Mouse (Mus musculus) midbrain, embryonic 16.5 days (tissue): ENCODE data around the gene Astn2. TPM values are rescaled to one million over a fixed set of nuclear protein-coding genes. Genes with fewer than 3 reads are reported as not detected.

Source experiments
- ATAC-seq: fragments of 200-750 bp; cut with Nextera tagmentation; 2 replicates; pipeline ENCODE4 v1.8.0; 2017; ENCODE audit warnings: moderate TSS enrichment
- H3K27ac ChIP-seq: fragments of 300-500 bp; sonication (generic); 2 replicates; pipeline ENCODE4 v1.5.1; 2014; ENCODE audit warnings: mild to moderate bottlenecking, low read length, mixed read lengths
- H3K27me3 ChIP-seq: fragments of 300-500 bp; sonication (generic); 2 replicates; pipeline ENCODE4 v1.6.1; 2014; ENCODE audit warnings: low read depth, low read length, mixed read lengths; ENCODE audit not compliant: control insufficient read depth, insufficient read depth
- H3K36me3 ChIP-seq: fragments of 300-500 bp; sonication (generic); 2 replicates; pipeline ENCODE4 v1.6.1; 2014; ENCODE audit warnings: mild to moderate bottlenecking, low read length, moderate library complexity, mixed read lengths; ENCODE audit not compliant: control insufficient read depth, insufficient read depth
- H3K4me1 ChIP-seq: fragments of 300-500 bp; sonication (generic); 2 replicates; pipeline ENCODE4 v1.6.1; 2014; ENCODE audit warnings: mild to moderate bottlenecking, low read length, mixed read lengths; ENCODE audit not compliant: control insufficient read depth, insufficient read depth
- H3K4me2 ChIP-seq: fragments of 300-500 bp; sonication (generic); 2 replicates; pipeline ENCODE4 v1.6.1; 2014; ENCODE audit warnings: mild to moderate bottlenecking, low read length, mixed read lengths
- H3K4me3 ChIP-seq: fragments of 300-500 bp; sonication (generic); 2 replicates; pipeline ENCODE4 v1.5.1; 2014; ENCODE audit warnings: low read depth, mild to moderate bottlenecking, low read length, moderate library complexity, mixed read lengths
- H3K9ac ChIP-seq: fragments of 300-500 bp; sonication (generic); 2 replicates; pipeline ENCODE4 v1.6.1; 2014; ENCODE audit warnings: low read depth, low read length, mixed read lengths
- H3K9me3 ChIP-seq: fragments of 300-500 bp; sonication (generic); replicated peaks from 2 replicates; pipeline ENCODE4 v1.6.1; 2014; ENCODE audit warnings: mild to moderate bottlenecking, low read length, mixed read lengths; ENCODE audit not compliant: control insufficient read depth, poor library complexity, severe bottlenecking
- WGBS: fragments of 180-500 bp; shearing (Covaris S2); extraction: QIAGEN DNeasy Blood & Tissue Kit; methylation state at CpG from one replicate; pipeline ENCODE4 v1.1.7; 2014; 5-methylcytosine and 5-hydroxymethylcytosine counted together
- polyA plus RNA-seq: library from polyadenylated mRNA; unstranded; fragments of >200 nt; fragmentation: Nextera tagmentation; extraction: Ambion mirVana; gene quantifications from 2 replicates; pipeline ENCODE4 v1.2.1, GENCODE M21; 2015

Gene Astn2
- 1.8 and 2.9 TPM in 2 replicates for polyA plus RNA-seq

DNA sequence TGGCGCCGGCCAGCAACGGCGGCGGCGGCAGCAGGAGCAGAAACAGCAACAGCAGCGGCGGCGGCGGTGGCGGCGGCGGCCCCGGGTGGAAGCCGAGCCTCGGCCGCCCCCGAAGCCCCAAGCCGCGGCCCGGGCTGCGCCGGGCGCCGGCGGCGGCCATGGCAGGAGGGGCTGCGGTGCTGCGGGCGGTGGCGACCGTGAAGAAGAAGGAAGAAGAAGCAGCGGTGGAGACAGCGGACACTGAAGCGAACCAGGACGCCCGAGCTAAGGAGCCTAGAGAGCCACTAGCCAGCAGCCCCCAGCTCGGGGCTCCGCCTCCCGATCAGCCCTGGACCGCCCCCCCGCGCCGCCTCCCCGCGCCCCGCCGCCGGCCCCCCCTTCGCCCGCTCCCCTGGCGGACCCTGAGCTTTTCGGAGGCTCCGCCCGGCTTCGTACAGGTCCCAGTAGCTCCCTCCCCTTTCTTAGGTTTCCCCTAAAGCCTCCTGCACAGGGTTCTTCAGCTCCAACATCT is at the start of gene Astn2:
TSS of gene Astn2 (minus strand) at position 411 of the 511 bp plus-strand sequence.
- Histone ChIP-seq H3K4me2 (peak within 1 kb of the TSS; percentile 88), H3K27ac (peak within 1 kb of the TSS; percentile 84), H3K9me3 (no peaks in the 10 kb centered on the region), H3K27me3 (no peaks in the 10 kb centered on the region), H3K36me3 (no peaks in the 10 kb centered on the region), H3K9ac (peak within 1 kb of the TSS; percentile 97), H3K4me1 (peaks cover 9% of the 10 kb centered on the region), H3K4me3 (peak within 1 kb of the TSS; percentile 93)
- ATAC-seq, result peak; percentile 88
- WGBS, result under 1% methylated on average over 34 of the region's 56 CpGs

DNA sequence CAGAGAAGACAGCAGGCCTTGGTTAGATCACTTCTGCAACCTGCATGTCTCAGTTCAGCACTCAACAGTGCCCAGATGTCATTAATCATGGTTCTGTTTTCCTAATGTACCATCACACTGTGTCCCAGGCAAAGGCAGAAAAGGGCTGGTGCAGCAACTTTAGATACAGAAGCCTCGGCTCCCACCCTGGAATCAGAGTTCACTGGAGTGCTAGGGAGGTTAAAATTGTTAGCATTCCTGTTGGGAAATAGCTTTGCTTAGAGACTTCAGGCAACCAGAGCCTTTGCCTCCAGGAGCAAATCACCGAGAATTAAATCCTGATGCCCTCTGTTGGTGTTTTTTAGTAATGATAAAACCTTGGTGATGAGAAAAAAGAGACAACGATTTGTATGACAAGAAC is 45.7 kb upstream of the Astn2 start:
- Histone ChIP-seq H3K9me3 (no peaks in the 10 kb centered on the region), H3K27me3 (no peaks in the 10 kb centered on the region), H3K4me2 (no peak overlapping the region), H3K4me3 (no peak overlapping the region), H3K4me1 (no peaks in the 10 kb centered on the region), H3K9ac (no peak overlapping the region), H3K27ac (no peak overlapping the region), H3K36me3 (no peaks in the 10 kb centered on the region)
- WGBS, result 44% methylated on average over 3 of the region's 3 CpGs
- ATAC-seq, result no peak

DNA sequence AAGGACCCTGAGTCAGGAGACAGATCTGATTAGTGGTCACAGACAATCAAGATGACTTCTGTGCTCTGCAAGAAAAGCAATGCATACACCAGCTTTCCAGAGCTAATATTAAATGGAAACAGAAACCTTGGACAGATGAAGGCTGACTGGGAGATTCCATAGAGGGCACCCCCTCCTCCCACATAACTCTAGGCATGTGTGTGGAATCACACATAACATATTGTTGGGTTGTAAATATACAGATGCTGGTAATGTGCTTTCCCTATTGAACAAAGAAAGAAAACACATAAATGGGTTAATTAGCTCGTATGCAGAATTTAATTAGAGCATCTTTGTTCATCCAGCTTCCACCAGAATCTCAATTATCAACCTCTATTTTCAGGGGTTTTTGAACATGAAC is 26.8 kb upstream of the Astn2 start:
- WGBS, result 52% methylated on average over 1 of the region's 1 CpGs
- Histone ChIP-seq H3K9ac (no peak overlapping the region), H3K27ac (no peak overlapping the region), H3K9me3 (no peaks in the 10 kb centered on the region), H3K36me3 (no peaks in the 10 kb centered on the region), H3K4me3 (no peak overlapping the region), H3K4me1 (no peaks in the 10 kb centered on the region), H3K4me2 (no peak overlapping the region), H3K27me3 (no peaks in the 10 kb centered on the region)
- no peak for ATAC-seq

DNA sequence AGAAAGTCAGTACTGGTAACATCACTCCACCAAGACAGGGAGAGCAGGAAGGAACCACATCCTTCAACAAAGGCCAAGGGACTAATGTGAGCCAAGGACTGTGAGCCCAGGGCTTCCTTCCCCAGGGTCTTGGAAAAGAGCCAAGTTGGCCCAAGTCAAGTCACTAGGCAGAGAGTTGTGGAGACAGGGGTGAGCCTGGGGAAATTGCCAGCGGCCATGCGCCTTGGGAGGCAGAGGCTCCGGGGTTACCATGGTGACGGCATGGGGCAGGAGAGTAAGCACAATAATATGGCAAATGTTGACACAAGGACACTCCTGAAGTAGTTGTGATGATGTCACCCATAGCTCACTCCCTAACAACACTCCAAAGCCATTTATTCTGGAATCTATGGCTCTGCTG is 21.4 kb upstream of the Astn2 start:
- Histone ChIP-seq H3K4me2 (no peak overlapping the region), H3K27ac (no peak overlapping the region), H3K9me3 (no peaks in the 10 kb centered on the region), H3K9ac (no peak overlapping the region), H3K36me3 (no peaks in the 10 kb centered on the region), H3K27me3 (no peaks in the 10 kb centered on the region), H3K4me3 (no peak overlapping the region), H3K4me1 (no peaks in the 10 kb centered on the region)
- WGBS, result 68% methylated on average over 4 of the region's 4 CpGs
- peak; percentile 72 for ATAC-seq

DNA sequence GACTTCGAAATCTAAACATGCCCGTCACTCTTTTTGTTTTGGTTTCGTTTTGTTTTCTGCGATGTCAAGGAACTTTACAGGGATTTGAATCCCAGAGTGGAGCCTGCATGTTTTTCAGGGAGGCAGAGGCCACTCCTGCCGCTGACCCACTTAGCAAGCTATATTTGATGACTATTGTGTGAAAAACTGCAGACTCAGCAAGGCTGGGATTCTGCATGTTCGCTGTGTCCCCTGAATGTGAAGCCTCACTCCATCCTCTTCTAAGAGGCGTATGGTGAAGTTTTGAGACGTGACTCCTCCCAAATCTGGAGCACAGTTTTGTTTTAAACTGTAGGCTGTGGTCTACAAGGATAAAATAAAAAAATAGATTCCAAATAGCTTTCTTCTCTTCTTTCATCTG is 10.4 kb upstream of the Astn2 start:
- Histone ChIP-seq H3K4me1 (no peaks in the 10 kb centered on the region), H3K4me2 (no peak overlapping the region), H3K9me3 (no peaks in the 10 kb centered on the region), H3K36me3 (no peaks in the 10 kb centered on the region), H3K9ac (no peak overlapping the region), H3K27ac (no peak overlapping the region), H3K4me3 (no peak overlapping the region), H3K27me3 (no peaks in the 10 kb centered on the region)
- ATAC-seq, result no peak
- 80% methylated on average over 8 of the region's 8 CpGs for WGBS

DNA sequence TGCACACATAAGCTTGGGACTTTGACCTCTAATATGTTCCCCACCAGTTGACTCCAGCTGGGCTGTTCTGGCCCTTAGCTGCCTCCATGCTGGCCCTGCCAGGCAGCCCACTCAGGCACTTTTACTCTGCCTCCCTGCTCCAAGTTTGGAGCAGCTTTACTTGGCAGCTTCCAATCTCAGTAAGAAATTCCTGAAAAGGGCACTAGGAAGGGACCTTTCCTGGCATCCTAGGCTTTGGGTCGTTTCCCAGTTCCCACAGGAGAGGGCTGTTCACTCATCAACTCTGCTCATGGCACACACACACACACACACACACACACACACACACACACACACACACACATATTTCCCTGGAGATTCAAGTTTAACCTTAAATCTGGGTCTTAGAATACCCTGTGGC is 675 bp upstream of the Astn2 start:
- Histone ChIP-seq H3K36me3 (no peaks in the 10 kb centered on the region), H3K9ac (no peak overlapping the region), H3K27me3 (no peaks in the 10 kb centered on the region), H3K4me1 (peaks cover 9% of the 10 kb centered on the region), H3K9me3 (no peaks in the 10 kb centered on the region), H3K4me2 (no peak overlapping the region), H3K27ac (no peak overlapping the region), H3K4me3 (peak overlapping the region; percentile 93; the same call in 1 of the 2 replicates)
- WGBS, result 22% methylated on average over 1 of the region's 1 CpGs
- no peak for ATAC-seq

DNA sequence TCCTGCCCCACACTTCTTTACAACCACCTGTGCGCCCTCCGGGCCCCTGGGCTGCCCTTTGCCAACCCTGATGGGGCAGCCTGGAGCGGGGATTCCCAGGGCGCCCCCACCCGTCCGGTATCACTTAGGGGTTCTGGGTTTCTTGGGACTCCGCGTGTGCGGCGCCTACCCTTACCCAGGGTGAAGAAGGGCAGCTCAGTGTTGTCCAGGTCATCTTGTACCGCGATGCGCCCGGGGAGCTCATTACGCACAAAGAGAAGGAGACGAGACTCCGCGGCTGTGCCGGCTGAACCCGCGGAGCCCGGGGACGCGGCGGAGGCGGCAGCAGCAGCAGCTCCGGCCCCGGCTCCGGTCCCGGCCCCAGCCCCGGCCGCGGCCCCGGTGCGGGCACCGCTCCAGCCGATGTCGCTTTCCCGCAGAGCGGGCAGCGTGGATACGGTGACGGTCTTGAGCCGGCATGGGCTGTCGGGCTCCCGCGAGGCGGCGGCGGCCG is 657 bp downstream of the Astn2 start:
- H3K27me3 ChIP-seq, result no peaks in the 10 kb centered on the region

DNA sequence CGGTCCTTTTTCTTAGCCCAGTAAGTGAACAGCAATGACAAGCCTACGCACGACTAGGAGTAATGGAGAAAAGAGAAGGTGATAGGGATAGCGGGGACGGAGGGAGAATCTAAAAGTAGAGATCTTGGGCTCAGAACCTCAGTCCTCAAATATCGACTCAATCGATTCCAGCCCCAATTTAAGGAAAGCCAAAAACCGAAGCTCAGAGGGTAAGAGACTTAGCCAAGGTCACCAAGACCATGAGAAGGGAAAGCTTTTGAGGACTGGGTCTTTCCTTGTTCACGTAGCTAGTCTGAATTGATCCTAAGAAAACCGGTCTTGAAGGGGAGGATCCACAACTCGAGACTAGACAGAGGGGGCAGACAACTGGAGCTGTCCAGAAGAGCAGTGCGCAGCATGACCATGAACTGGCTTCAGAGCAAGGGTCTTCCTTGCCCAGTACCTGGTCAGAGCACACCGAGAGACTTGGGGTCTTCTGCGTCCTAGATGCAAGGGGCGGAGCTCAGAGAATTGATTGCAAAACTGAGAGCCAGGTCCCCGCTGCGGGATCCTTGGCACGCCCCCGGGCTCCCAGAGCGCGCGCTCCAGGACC is 1.2 kb downstream of the Astn2 start:
- peak overlapping the region; percentile 88 for H3K4me2 ChIP-seq
- H3K27me3 ChIP-seq, result no peaks in the 10 kb centered on the region
- H3K4me3 ChIP-seq, result peak overlapping the region; percentile 93
- H3K9ac ChIP-seq, result peak overlapping the region; percentile 97
- peaks cover 9% of the 10 kb centered on the region for H3K4me1 ChIP-seq
- ATAC-seq, result peak; percentile 50
- peak overlapping the region; percentile 84 for H3K27ac ChIP-seq
- WGBS, result under 1% methylated on average over 22 of the region's 22 CpGs
- H3K36me3 ChIP-seq, result no peaks in the 10 kb centered on the region
- H3K9me3 ChIP-seq, result no peaks in the 10 kb centered on the region

More for the DNA sequence above, 657 bp downstream of the Astn2 start:
- H3K9ac ChIP-seq, result peak overlapping the region; percentile 97
- ATAC-seq, result peak; percentile 53
- H3K4me2 ChIP-seq, result peak overlapping the region; percentile 88
- H3K9me3 ChIP-seq, result no peaks in the 10 kb centered on the region
- H3K4me3 ChIP-seq, result peak overlapping the region; percentile 93
- peaks cover 9% of the 10 kb centered on the region for H3K4me1 ChIP-seq
- no peaks in the 10 kb centered on the region for H3K36me3 ChIP-seq
- WGBS, result under 1% methylated on average over 41 of the region's 51 CpGs
- peak overlapping the region; percentile 84 for H3K27ac ChIP-seq

DNA sequence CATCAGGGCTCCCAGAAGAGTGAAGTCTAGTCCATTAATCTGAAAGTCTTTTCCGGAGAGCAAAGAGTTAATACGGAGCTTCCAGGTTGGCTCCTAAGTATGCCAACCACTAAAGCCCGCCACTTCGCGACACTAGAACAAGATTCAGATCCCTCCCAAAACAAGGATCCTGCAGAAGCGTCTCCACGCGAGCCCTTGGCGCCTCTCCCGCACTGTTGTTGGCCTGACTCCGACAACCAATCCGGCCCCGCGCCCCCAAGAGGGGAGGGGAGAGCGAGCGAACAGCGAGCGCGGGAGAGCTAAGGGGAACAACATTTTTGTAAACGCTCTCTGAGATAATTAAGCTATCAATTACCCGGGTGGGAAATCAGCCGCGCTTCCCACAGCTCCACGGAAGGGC is 1.8 kb downstream of the Astn2 start:
- H3K4me2 ChIP-seq, result peak overlapping the region; percentile 88
- peak; percentile 29; the same call in 1 of the 2 replicates for ATAC-seq
- peaks cover 9% of the 10 kb centered on the region for H3K4me1 ChIP-seq
- WGBS, result under 1% methylated on average over 24 of the region's 24 CpGs
- H3K4me3 ChIP-seq, result peak overlapping the region; percentile 93
- peak overlapping the region; percentile 97 for H3K9ac ChIP-seq
- no peaks in the 10 kb centered on the region for H3K9me3 ChIP-seq
- no peaks in the 10 kb centered on the region for H3K36me3 ChIP-seq
- no peaks in the 10 kb centered on the region for H3K27me3 ChIP-seq
- no peak overlapping the region for H3K27ac ChIP-seq
